Mouse (Mus musculus) left cerebral cortex, postnatal 10 days (tissue): Measurements from ENCODE around the gene Tdrkh. TPM values are rescaled to one million over a fixed set of nuclear protein-coding genes. Genes with fewer than 3 reads are reported as not detected.

Experiments used
- DNase-seq, 2 experiments: peaks; one replicate each; pipeline ENCODE4 v3.0.0; 2021 to 2022; ENCODE audit warnings: low spot score in 2 of 2, mixed read lengths in 1 of 2; ENCODE audit errors: extremely low spot score in 1 of 2
- intact Hi-C: fragments of 180-260 bp; cut with DNase I; formaldehyde crosslinking; loops from one replicate; pipeline ENCODE4 v1.15.1; 2025
- total RNA-seq, 2 experiments: library from RNA; stranded (reverse); gene quantifications; 2 replicates each; pipeline ENCODE4 v1.2.3; 2021

Gene Tdrkh
- total RNA-seq = 10 to 100 TPM; 39.0 to 40.0 TPM

DNA sequence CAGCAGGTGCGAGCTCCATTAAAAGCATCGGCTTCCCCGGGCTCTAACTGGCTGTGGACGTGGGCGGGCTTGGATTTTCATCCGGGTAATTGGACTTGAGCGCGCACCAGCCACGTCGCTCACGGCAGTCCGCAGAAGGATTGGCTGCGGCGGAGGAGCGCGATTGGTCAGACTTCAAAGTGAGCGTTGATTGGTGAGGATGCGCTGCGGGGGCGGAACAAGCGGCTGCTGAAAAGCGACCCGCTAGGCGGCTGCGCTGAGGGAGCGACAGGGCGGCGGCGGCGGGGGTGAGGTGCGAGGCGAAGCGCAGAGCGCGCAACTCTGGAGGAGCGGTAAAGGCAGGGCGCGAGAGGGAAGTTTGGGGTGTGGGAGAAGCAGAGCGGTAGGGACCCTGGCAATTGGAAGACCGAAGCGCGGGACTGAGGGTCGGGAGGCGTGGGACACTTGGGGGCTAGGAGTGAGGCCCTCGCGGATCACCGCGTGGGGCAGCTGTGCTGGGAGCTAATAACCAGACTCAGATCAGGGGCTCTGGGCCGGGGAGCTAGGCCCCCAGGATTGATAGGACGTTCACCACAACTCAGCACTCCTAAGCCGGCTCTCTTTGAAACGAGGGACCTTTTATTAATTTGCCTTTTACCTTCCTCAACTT, at the start of gene Tdrkh:
Tdrkh (plus strand) TSS at position 243 of the 649 bp plus-strand sequence.
- peak; percentile 99 for DNase-seq
- intact Hi-C loops = loop anchor here (5.0 kb wide), 1 partner anchor 41 kb away; the partner anchor contains the start of gene Rorc

DNA sequence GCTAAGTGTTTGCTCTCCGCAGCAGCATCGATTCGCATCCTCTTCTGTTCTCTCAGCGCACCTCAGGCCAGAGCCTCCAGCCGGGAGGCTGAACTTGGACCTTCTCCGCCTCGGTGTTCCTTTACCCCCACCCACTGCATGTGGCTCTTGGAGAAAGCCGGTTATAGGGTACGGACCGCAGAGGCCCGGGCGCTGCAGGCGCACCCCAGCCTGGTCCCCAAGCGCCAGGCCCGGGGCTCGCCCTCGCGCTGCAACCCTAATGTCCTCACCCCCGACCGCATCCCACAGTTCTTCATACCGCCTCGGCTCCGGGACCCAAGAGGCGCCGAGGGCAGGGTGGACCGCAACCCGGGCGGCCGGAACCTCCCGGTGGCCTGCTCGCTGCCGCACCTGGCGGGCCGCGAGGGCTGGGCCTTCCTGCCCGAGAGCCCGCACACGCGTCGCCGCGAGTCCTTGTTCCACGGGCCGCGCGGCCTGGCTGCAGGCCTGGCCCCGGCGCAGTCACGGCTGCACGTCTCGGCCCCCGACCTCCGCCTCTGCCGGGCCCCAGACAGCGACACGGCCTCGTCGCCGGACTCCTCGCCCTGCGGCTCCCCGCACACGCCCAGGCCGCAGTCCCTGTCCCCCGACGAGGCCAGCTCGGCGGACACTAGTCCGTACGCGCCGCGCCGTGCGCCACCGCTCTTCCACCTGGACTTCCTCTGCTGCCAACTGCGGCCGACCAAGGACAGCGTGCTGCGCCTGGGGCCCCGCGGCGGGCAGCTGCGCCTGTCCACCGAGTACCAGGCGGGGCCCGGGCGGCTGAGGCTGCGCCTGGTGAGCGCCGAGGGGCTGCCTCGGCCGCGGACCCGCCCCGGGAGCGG, 49.6 kb upstream of the Tdrkh start:
- intact Hi-C loops = no loop called here
- peak in 1 of 2 experiments; percentile 64 for DNase-seq

DNA sequence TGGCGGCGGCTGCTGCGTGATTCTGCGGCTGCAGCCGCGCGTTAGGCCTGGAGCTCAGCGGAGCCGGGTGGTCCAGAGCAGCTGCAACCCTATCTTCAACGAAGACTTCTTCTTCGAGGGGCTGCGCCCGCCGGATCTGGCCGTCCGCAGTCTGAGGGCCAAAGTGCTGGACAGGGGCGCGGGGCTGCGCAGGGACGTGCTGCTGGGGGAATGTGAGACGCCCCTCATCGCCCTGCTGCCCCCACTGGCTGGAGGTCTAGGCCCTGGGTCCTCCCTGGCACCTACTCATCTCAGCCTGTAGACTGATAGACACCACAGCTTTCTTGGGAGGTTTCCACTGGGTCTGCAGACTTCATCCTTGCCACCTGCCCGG, 48.9 kb upstream of the Tdrkh start:
- intact Hi-C loops = no loop called here
- peak in 1 of 2 experiments; percentile 49 for DNase-seq

- DNase-seq = peak; percentile 72 to 83
- intact Hi-C loops = loop anchor here (2.0 to 5.0 kb wide), 2 partner anchors 76 to 541 kb away; partner anchors contain the start of genes Mrpl9 and Oaz3
Measured at GRCm38 (mm10) chr3:94366761-94367160, 46.3 kb upstream of the Tdrkh start.

- intact Hi-C loops = loop anchor here (2.0 to 5.0 kb wide), 2 partner anchors 75 to 540 kb away; partner anchors contain the start of genes Mrpl9 and Oaz3
Measured at GRCm38 (mm10) chr3:94367511-94367910, 45.6 kb upstream of the Tdrkh start.

GRCm38 (mm10) chr3:94368631-94369030, 44.4 kb upstream of the Tdrkh start:
- no peak for DNase-seq
- intact Hi-C loops = loop anchor here (5.0 kb wide), 1 partner anchor 539 kb away; no protein-coding TSS in a partner anchor

More at GRCm38 (mm10) chr3:94367511-94367910, 45.6 kb upstream of the Tdrkh start:
- no peak for DNase-seq

- DNase-seq = no peak
- intact Hi-C loops = loop anchor here (5.0 kb wide), 2 partner anchors 43 to 538 kb away; partner anchors contain the start of gene Tdrkh
Measured at GRCm38 (mm10) chr3:94369709-94370108, 43.4 kb upstream of the Tdrkh start.

GRCm38 (mm10) chr3:94371637-94372036, 41.4 kb upstream of the Tdrkh start:
- DNase-seq = peak; percentile 24 to 79
- intact Hi-C loops = loop anchor here (5.0 kb wide), 1 partner anchor 41 kb away; the partner anchor contains the start of gene Tdrkh

- DNase-seq = no peak
- intact Hi-C loops = loop anchor here (5.0 kb wide), 1 partner anchor 40 kb away; the partner anchor contains the start of gene Tdrkh
Measured at GRCm38 (mm10) chr3:94372038-94372437, 41.0 kb upstream of the Tdrkh start.

GRCm38 (mm10) chr3:94372641-94373040, 40.4 kb upstream of the Tdrkh start, which contains the start of gene Rorc:
TSS of gene Rorc (plus strand) at chr3:94372794.
- intact Hi-C loops = loop anchor here (5.0 kb wide), 1 partner anchor 40 kb away; the partner anchor contains the start of gene Tdrkh

GRCm38 (mm10) chr3:94373090-94373489, 40.0 kb upstream of the Tdrkh start:
- DNase-seq = no peak
- intact Hi-C loops = loop anchor here (5.0 kb wide), 1 partner anchor 39 kb away; the partner anchor contains the start of gene Tdrkh

More at GRCm38 (mm10) chr3:94372641-94373040, 40.4 kb upstream of the Tdrkh start, which contains the start of gene Rorc:
- DNase-seq = no peak

- intact Hi-C loops = loop anchor here (5.0 kb wide), 1 partner anchor 39 kb away; the partner anchor contains the start of gene Tdrkh
- peak in 1 of 2 experiments; percentile 54 for DNase-seq
Measured at GRCm38 (mm10) chr3:94373597-94374011, 39.5 kb upstream of the Tdrkh start.

DNA sequence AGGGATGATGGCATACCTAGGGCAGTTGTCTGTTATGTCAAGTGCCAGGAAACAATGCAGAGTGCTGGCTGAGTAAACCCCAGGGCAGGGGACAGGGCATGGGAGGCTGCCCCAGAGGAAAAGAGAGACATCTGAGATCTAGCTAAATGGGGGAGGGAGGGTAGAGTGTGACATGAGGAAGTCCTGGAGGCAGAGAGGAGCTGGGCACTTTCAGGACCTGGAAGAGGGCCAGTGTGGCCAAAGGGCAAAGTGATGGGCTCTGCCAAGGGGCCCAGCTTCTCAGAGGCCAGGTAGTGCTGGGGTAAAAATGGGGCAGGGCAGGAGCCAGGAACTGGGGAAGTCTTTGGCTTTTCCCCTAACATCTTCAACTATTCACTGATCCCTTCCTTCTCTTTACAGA, 38.4 kb upstream of the Tdrkh start:
- no peak for DNase-seq
- intact Hi-C loops = loop anchor here (5.0 kb wide), 1 partner anchor 38 kb away; the partner anchor contains the start of gene Tdrkh

GRCm38 (mm10) chr3:94375146-94375545, 37.9 kb upstream of the Tdrkh start:
- intact Hi-C loops = no loop called here
- DNase-seq = no peak

DNA sequence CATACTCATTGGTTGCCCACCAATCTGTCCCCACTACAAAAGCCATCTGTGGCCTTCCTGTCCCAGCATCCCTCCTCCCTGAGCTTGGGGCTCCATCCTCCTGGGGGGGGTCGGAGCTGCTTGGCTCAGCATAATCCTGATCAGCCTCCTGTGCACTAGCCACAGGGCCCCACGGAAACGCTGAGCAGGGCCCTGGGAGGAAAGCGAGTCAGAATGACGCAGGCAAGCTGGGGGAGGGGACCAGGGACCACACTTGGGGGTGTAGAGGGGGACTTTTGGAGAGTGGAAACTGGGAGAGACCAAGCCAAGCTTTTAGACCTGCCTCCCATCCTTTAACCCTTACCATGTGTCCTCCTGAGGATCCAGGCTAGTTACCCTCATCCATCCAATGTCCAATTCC, 37.2 kb upstream of the Tdrkh start:
- intact Hi-C loops = no loop called here
- DNase-seq = no peak

- intact Hi-C loops = no loop called here
- DNase-seq = no peak
Measured at GRCm38 (mm10) chr3:94377028-94377923, 35.8 kb upstream of the Tdrkh start.

DNA sequence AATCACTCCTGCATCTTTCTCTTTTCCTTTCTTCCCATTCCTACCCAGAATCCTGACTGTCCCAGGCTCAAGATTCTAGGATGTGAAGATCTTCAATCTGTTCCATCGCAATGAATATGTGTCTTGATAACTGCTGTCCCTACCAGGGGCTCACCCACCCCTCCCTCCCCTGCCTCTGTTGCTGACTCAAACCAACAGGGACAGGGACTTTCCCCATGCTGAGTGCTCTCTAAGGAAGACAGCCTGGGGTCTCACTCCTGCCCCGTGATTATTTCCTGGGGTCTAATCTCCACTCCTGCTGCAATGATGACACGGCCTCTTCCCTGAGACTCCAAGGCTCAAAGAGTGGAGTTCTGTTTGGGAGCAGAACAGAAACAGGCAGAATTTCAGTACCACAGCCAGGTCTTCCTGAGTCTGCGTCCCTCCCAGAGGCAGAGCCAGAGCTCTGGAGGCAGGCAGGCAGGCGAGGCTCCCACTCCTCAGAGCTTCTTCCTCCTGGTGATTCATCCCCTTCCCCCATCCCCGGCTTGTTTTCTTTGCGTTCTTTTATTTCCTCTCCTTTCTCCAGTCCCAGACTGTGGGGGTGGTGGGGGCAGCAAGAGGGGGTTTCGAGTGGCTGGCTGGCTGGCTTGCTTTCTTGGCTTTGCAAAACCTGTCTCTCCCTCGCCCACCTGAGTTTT, 33.1 kb upstream of the Tdrkh start:
- DNase-seq = no peak
- intact Hi-C loops = no loop called here
